Mouse (Mus musculus) midbrain, embryonic 16.5 days (tissue): ENCODE results near the gene Rtca. TPM values are rescaled to one million over a fixed set of nuclear protein-coding genes. Genes with fewer than 3 reads are reported as not detected.
A peak's percentile ranks its signal among the peaks of the same experiment; 100 is the strongest.

Experiments
- ATAC-seq: fragments of 200-750 bp; cut with Nextera tagmentation; 2 replicates; pipeline ENCODE4 v1.8.0; 2017; ENCODE audit warnings: moderate TSS enrichment
- H3K27ac ChIP-seq: fragments of 300-500 bp; sonication (generic); 2 replicates; pipeline ENCODE4 v1.5.1; 2014; ENCODE audit warnings: mild to moderate bottlenecking, low read length, mixed read lengths
- H3K27me3 ChIP-seq: fragments of 300-500 bp; sonication (generic); 2 replicates; pipeline ENCODE4 v1.6.1; 2014; ENCODE audit warnings: low read depth, low read length, mixed read lengths; ENCODE audit not compliant: control insufficient read depth, insufficient read depth
- H3K36me3 ChIP-seq: fragments of 300-500 bp; sonication (generic); 2 replicates; pipeline ENCODE4 v1.6.1; 2014; ENCODE audit warnings: mild to moderate bottlenecking, low read length, moderate library complexity, mixed read lengths; ENCODE audit not compliant: control insufficient read depth, insufficient read depth
- H3K4me1 ChIP-seq: fragments of 300-500 bp; sonication (generic); 2 replicates; pipeline ENCODE4 v1.6.1; 2014; ENCODE audit warnings: mild to moderate bottlenecking, low read length, mixed read lengths; ENCODE audit not compliant: control insufficient read depth, insufficient read depth
- H3K4me2 ChIP-seq: fragments of 300-500 bp; sonication (generic); 2 replicates; pipeline ENCODE4 v1.6.1; 2014; ENCODE audit warnings: mild to moderate bottlenecking, low read length, mixed read lengths
- H3K4me3 ChIP-seq: fragments of 300-500 bp; sonication (generic); 2 replicates; pipeline ENCODE4 v1.5.1; 2014; ENCODE audit warnings: low read depth, mild to moderate bottlenecking, low read length, moderate library complexity, mixed read lengths
- H3K9ac ChIP-seq: fragments of 300-500 bp; sonication (generic); 2 replicates; pipeline ENCODE4 v1.6.1; 2014; ENCODE audit warnings: low read depth, low read length, mixed read lengths
- H3K9me3 ChIP-seq: fragments of 300-500 bp; sonication (generic); replicated peaks from 2 replicates; pipeline ENCODE4 v1.6.1; 2014; ENCODE audit warnings: mild to moderate bottlenecking, low read length, mixed read lengths; ENCODE audit not compliant: control insufficient read depth, poor library complexity, severe bottlenecking
- WGBS: fragments of 180-500 bp; shearing (Covaris S2); extraction: QIAGEN DNeasy Blood & Tissue Kit; methylation state at CpG from one replicate; pipeline ENCODE4 v1.1.7; 2014; 5-methylcytosine and 5-hydroxymethylcytosine counted together
- polyA plus RNA-seq: library from polyadenylated mRNA; unstranded; fragments of >200 nt; fragmentation: Nextera tagmentation; extraction: Ambion mirVana; gene quantifications from 2 replicates; pipeline ENCODE4 v1.2.1, GENCODE M21; 2015

The Rtca gene
- 111 and 116 TPM in 2 replicates for polyA plus RNA-seq

DNA sequence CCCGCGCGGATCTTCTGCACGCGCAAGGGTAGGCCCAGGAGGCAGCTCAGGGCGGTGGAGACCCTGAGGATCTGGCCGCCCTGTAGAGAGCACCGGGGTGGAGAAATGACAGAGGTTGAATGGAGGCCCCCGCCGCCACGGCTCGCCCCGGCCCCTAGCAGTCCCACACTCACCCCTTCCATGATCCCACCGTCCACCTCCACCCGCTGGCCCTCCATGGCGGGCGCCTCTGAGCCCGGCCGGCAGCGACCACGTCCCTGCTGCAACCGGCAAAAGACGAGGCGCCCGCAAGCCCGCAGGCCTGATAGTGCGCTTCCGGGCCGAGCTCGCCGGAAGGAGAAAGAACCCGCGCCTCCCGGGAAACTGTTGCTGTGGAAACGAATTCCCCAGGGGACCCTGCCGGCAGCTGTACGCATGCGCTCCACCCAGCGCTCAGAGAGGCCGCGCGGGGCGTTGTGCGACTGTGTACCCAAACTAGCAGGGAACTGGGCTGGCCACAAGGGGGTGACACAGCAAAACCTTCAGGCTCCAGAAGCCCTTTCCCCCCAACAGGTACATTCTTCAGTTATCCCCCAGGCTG is at the start of gene Rtca:
TSS of gene Rtca (minus strand) at position 437 of the 580 bp plus-strand sequence.
- H3K36me3 ChIP-seq, result peaks cover 11% of the 10 kb centered on the region; the same call in 1 of the 2 replicates
- H3K27me3 ChIP-seq, result no peaks in the 10 kb centered on the region
- under 1% methylated on average over 39 of the region's 44 CpGs for WGBS
- H3K9ac ChIP-seq, result peak within 1 kb of the TSS; percentile 93
- peaks cover 17% of the 10 kb centered on the region for H3K4me1 ChIP-seq
- peak within 1 kb of the TSS; percentile 94 for H3K4me3 ChIP-seq
- peak within 1 kb of the TSS; percentile 78 for H3K27ac ChIP-seq
- peak; percentile 95 for ATAC-seq
- H3K9me3 ChIP-seq, result no peaks in the 10 kb centered on the region
- H3K4me2 ChIP-seq, result peak within 1 kb of the TSS; percentile 77

DNA sequence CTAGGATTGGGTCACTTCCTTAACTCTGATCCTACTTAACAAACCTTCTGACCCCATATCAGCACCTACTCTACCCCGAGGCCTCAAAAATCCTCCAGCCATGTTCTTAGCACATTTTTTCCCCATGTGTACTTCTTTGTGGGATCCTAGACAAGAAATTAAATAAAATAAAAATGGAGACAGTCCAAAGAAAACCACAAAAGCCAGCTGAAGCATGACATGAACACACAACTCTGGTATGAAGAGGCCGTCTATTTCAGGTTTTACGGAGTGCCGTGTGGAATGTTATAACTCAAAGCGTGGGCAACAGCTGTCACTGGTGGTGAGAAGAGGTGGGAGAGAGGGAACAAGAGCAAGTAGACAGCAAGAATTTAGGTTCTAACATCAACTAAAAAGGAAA is 43.4 kb upstream of the Rtca start:
- 96% methylated on average over 5 of the region's 5 CpGs for WGBS
- ATAC-seq, result no peak
- no peaks in the 10 kb centered on the region for H3K27me3 ChIP-seq

GRCm38 (mm10) chr3:116547430-116547829 is 39.4 kb upstream of the Rtca start:
- Histone ChIP-seq H3K9ac (no peak overlapping the region), H3K4me3 (no peak overlapping the region), H3K9me3 (no peaks in the 10 kb centered on the region), H3K36me3 (0 out of 2 replicates have a peak, but pooled peaks cover 2% of the 10 kb centered on the region), H3K27me3 (no peaks in the 10 kb centered on the region), H3K4me1 (no peaks in the 10 kb centered on the region), H3K27ac (no peak overlapping the region), H3K4me2 (no peak overlapping the region)
- ATAC-seq, result no peak
- 95% methylated on average over 5 of the region's 5 CpGs for WGBS

More for the DNA sequence above, 43.4 kb upstream of the Rtca start:
- Histone ChIP-seq H3K4me1 (no peaks in the 10 kb centered on the region), H3K4me3 (no peak overlapping the region), H3K27ac (no peak overlapping the region), H3K4me2 (no peak overlapping the region), H3K9ac (no peak overlapping the region), H3K36me3 (0 out of 2 replicates have a peak, but pooled peaks cover 2% of the 10 kb centered on the region), H3K9me3 (no peaks in the 10 kb centered on the region)

GRCm38 (mm10) chr3:116542532-116542931 is 34.5 kb upstream of the Rtca start:
- WGBS, result 89% methylated on average over 3 of the region's 3 CpGs
- H3K27ac ChIP-seq, result no peak overlapping the region
- peaks cover 10% of the 10 kb centered on the region for H3K36me3 ChIP-seq
- H3K9me3 ChIP-seq, result no peaks in the 10 kb centered on the region
- no peak for ATAC-seq
- no peak overlapping the region for H3K4me3 ChIP-seq
- H3K27me3 ChIP-seq, result no peaks in the 10 kb centered on the region
- no peaks in the 10 kb centered on the region for H3K4me1 ChIP-seq
- H3K9ac ChIP-seq, result no peak overlapping the region
- H3K4me2 ChIP-seq, result no peak overlapping the region

- ATAC-seq, result no peak
- no peak overlapping the region for H3K4me2 ChIP-seq
- no peak overlapping the region for H3K27ac ChIP-seq
- WGBS, result 88% methylated on average over 2 of the region's 2 CpGs
- H3K4me3 ChIP-seq, result no peak overlapping the region
- H3K9me3 ChIP-seq, result no peaks in the 10 kb centered on the region
- H3K9ac ChIP-seq, result no peak overlapping the region
- H3K4me1 ChIP-seq, result no peaks in the 10 kb centered on the region
- no peaks in the 10 kb centered on the region for H3K27me3 ChIP-seq
- H3K36me3 ChIP-seq, result peaks cover 10% of the 10 kb centered on the region
Measured at GRCm38 (mm10) chr3:116542070-116542469, 34.1 kb upstream of the Rtca start.

DNA sequence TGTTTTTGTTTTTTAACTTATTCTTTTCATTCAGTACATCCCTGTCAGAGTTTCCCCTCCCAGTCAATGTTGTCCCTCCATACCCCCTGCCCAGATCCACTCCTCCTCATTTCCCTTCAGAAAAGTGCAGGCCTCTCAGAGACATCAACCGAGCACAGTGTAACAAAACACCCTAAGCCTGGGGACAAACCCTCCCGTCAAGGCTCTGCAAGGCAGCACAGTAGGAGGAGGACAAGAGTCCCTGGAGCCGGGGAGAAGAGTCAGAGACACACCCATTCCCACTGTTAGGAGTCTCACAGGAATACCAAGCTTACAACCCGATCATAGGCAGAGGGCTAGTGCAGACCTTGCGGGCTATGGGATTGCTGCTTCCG is 29.2 kb upstream of the Rtca start:
- Histone ChIP-seq H3K27me3 (no peaks in the 10 kb centered on the region), H3K4me1 (no peaks in the 10 kb centered on the region), H3K9ac (no peak overlapping the region), H3K4me3 (no peak overlapping the region), H3K36me3 (peaks cover 19% of the 10 kb centered on the region), H3K9me3 (no peaks in the 10 kb centered on the region), H3K27ac (no peak overlapping the region), H3K4me2 (no peak overlapping the region)
- no peak for ATAC-seq
- WGBS, result 62% methylated on average over 6 of the region's 6 CpGs

- Histone ChIP-seq H3K27ac (no peak overlapping the region), H3K36me3 (peaks cover 19% of the 10 kb centered on the region), H3K9ac (no peak overlapping the region), H3K9me3 (no peaks in the 10 kb centered on the region), H3K4me3 (no peak overlapping the region), H3K27me3 (no peaks in the 10 kb centered on the region), H3K4me1 (no peaks in the 10 kb centered on the region), H3K4me2 (no peak overlapping the region)
- no peak for ATAC-seq
- WGBS, result 74% methylated on average over 16 of the region's 16 CpGs
Measured at GRCm38 (mm10) chr3:116536428-116537199, 28.6 kb upstream of the Rtca start.

GRCm38 (mm10) chr3:116530826-116531225 is 22.8 kb upstream of the Rtca start:
- H3K36me3 ChIP-seq, result peaks cover 6% of the 10 kb centered on the region; the same call in 1 of the 2 replicates
- no peak overlapping the region for H3K4me3 ChIP-seq
- no peak overlapping the region for H3K27ac ChIP-seq
- H3K9me3 ChIP-seq, result no peaks in the 10 kb centered on the region
- H3K4me1 ChIP-seq, result no peaks in the 10 kb centered on the region
- 87% methylated on average over 4 of the region's 4 CpGs for WGBS
- H3K4me2 ChIP-seq, result no peak overlapping the region
- H3K27me3 ChIP-seq, result no peaks in the 10 kb centered on the region
- no peak overlapping the region for H3K9ac ChIP-seq
- no peak for ATAC-seq

GRCm38 (mm10) chr3:116529741-116530140 is 21.7 kb upstream of the Rtca start:
- Histone ChIP-seq H3K4me3 (no peak overlapping the region), H3K9ac (no peak overlapping the region), H3K4me1 (no peaks in the 10 kb centered on the region), H3K9me3 (no peaks in the 10 kb centered on the region), H3K27ac (no peak overlapping the region), H3K4me2 (no peak overlapping the region), H3K36me3 (peaks cover 3% of the 10 kb centered on the region; the same call in 1 of the 2 replicates), H3K27me3 (no peaks in the 10 kb centered on the region)
- WGBS, result 50% methylated on average over 3 of the region's 5 CpGs
- ATAC-seq, result no peak
